Mouse (Mus musculus) CH12.LX (cell line): ENCODE results near the gene Ppp1r18. TPM values are rescaled to one million over a fixed set of nuclear protein-coding genes. Genes with fewer than 3 reads are reported as not detected.

Source experiments
- DNase-seq: peaks from one replicate; pipeline ENCODE4 v3.0.0-alpha.2; 2013; ENCODE audit errors: extremely low read depth
- H3K27ac ChIP-seq: 2 replicates; pipeline ENCODE4 v1.5.1; 2012; ENCODE audit warnings: low read depth, mild to moderate bottlenecking, control low read depth, moderate library complexity; ENCODE audit not compliant: insufficient read depth
- H3K27me3 ChIP-seq: replicated peaks from 2 replicates; pipeline ENCODE3; 2012; ENCODE audit warnings: inconsistent platforms
- H3K36me3 ChIP-seq, 2 experiments: replicated peaks in 1 of 2; 2 replicates each; pipeline versions ENCODE3 to v1.6.1; 2012; ENCODE audit warnings: inconsistent platforms in 1 of 2, low read length in 1 of 2, mild to moderate bottlenecking in 1 of 2, mixed read lengths in 1 of 2, moderate library complexity in 1 of 2; ENCODE audit not compliant: control insufficient read depth in 1 of 2, insufficient read depth in 1 of 2
- H3K4me1 ChIP-seq, 2 experiments: 2 replicates each; pipeline ENCODE4 v1.6.1; 2012; ENCODE audit warnings: inconsistent platforms in 1 of 2, moderate library complexity in 1 of 2; ENCODE audit not compliant: insufficient read depth in 2 of 2, control insufficient read depth in 1 of 2
- H3K4me2 ChIP-seq: 2 replicates; pipeline ENCODE4 v1.6.1; 2012; ENCODE audit warnings: low read depth, mild to moderate bottlenecking, control low read depth; ENCODE audit not compliant: poor library complexity, insufficient read depth, severe bottlenecking
- H3K4me3 ChIP-seq, 3 experiments: fragments of 150-350 bp in 1 of 3; sonication (generic) in 1 of 3; replicated peaks in 1 of 3; 2 replicates each; pipeline versions ENCODE3 to v1.5.1; 2011 to 2012; ENCODE audit warnings: low read depth in 2 of 3, low read length in 2 of 3, mild to moderate bottlenecking in 2 of 3, moderate library complexity in 2 of 3, control low read depth in 1 of 3, improper control_type of control experiment in 1 of 3, inconsistent platforms in 1 of 3, mixed read lengths in 1 of 3; ENCODE audit not compliant: poor library complexity in 1 of 3
- H3K79me2 ChIP-seq: replicated peaks from 2 replicates; pipeline ENCODE4 v1.6.1; 2012; ENCODE audit warnings: mild to moderate bottlenecking, moderate library complexity; ENCODE audit not compliant: control insufficient read depth, poor library complexity, insufficient read depth, severe bottlenecking; ENCODE audit errors: extremely low read depth
- H3K9ac ChIP-seq: 2 replicates; pipeline ENCODE4 v1.6.1; 2012; ENCODE audit warnings: low read depth, mild to moderate bottlenecking, control low read depth, moderate library complexity; ENCODE audit not compliant: insufficient read depth
- H3K9me3 ChIP-seq: replicated peaks from 2 replicates; pipeline ENCODE3; 2012; ENCODE audit warnings: low read length, inconsistent platforms, mixed read lengths
- BHLHE40 ChIP-seq: IDR thresholded peaks from 2 replicates; pipeline ENCODE4 v1.6.1; 2011; ENCODE audit warnings: mild to moderate bottlenecking, low read depth, low read length, improper control_type of control experiment
- CHD2 ChIP-seq: IDR thresholded peaks from 2 replicates; pipeline ENCODE4 v1.6.1; 2011; ENCODE audit warnings: low read length, improper control_type of control experiment
- E2F4 ChIP-seq: IDR thresholded peaks from 2 replicates; pipeline ENCODE4 v1.6.1; 2011; ENCODE audit warnings: low read depth, low read length, improper control_type of control experiment; ENCODE audit not compliant: insufficient replicate concordance
- ELF1 ChIP-seq: IDR thresholded peaks from 2 replicates; pipeline ENCODE4 v1.6.1; 2014; ENCODE audit warnings: low read depth, mild to moderate bottlenecking, inconsistent platforms, low read length, improper control_type of control experiment
- EP300 ChIP-seq: IDR thresholded peaks from 2 replicates; pipeline ENCODE4 v1.6.1; 2011; ENCODE audit warnings: low read length, improper control_type of control experiment
- ETS1 ChIP-seq: conservative IDR thresholded peaks from 2 replicates; pipeline ENCODE4 v1.6.1; 2012; ENCODE audit warnings: low read depth, mild to moderate bottlenecking, inconsistent platforms, low read length, improper control_type of control experiment, moderate library complexity
- HCFC1 ChIP-seq: IDR thresholded peaks from 2 replicates; pipeline ENCODE4 v1.6.1; 2012; ENCODE audit warnings: low read depth, mild to moderate bottlenecking, inconsistent platforms, low read length, improper control_type of control experiment
- JUN ChIP-seq: IDR thresholded peaks from 2 replicates; pipeline ENCODE4 v1.6.1; 2011; ENCODE audit warnings: low read depth, mild to moderate bottlenecking, low read length, improper control_type of control experiment, moderate library complexity; ENCODE audit not compliant: insufficient read depth
- JUND ChIP-seq: conservative IDR thresholded peaks from 2 replicates; pipeline ENCODE4 v1.6.1; 2011; ENCODE audit warnings: low read depth, low read length, improper control_type of control experiment
- KAT2A ChIP-seq: IDR thresholded peaks from 2 replicates; pipeline ENCODE4 v1.6.1; 2012; ENCODE audit warnings: low read length, improper control_type of control experiment, inconsistent platforms; ENCODE audit not compliant: insufficient replicate concordance
- MAFK ChIP-seq: IDR thresholded peaks from 2 replicates; pipeline ENCODE4 v1.6.1; 2011; ENCODE audit warnings: low read length, improper control_type of control experiment; ENCODE audit not compliant: insufficient replicate concordance
- MAZ ChIP-seq: IDR thresholded peaks from 2 replicates; pipeline ENCODE4 v1.6.1; 2012; ENCODE audit warnings: low read depth, mild to moderate bottlenecking, inconsistent platforms, low read length, improper control_type of control experiment, moderate library complexity
- MEF2A ChIP-seq: IDR thresholded peaks from 2 replicates; pipeline ENCODE4 v1.6.1; 2014; ENCODE audit warnings: low read depth, mild to moderate bottlenecking, inconsistent platforms, low read length, improper control_type of control experiment, borderline replicate concordance
- PAX5 ChIP-seq: IDR thresholded peaks from 2 replicates; pipeline ENCODE4 v1.6.1; 2012; ENCODE audit warnings: low read length, inconsistent platforms, mixed read lengths
- POLR2A ChIP-seq: IDR thresholded peaks from 2 replicates; pipeline ENCODE4 v1.6.1; 2011; ENCODE audit warnings: low read depth, mild to moderate bottlenecking, improper control_type of control experiment, low read length
- POLR2AphosphoS2 ChIP-seq: IDR thresholded peaks from 2 replicates; pipeline ENCODE4 v1.6.1; 2011; ENCODE audit warnings: low read depth, low read length, improper control_type of control experiment
- RCOR1 ChIP-seq: conservative IDR thresholded peaks from 2 replicates; pipeline ENCODE4 v1.6.1; 2012; ENCODE audit warnings: low read depth, mild to moderate bottlenecking, inconsistent platforms, low read length, improper control_type of control experiment
- SIN3A ChIP-seq: IDR thresholded peaks from 2 replicates; pipeline ENCODE4 v1.6.1; 2012; ENCODE audit warnings: low read length, improper control_type of control experiment, inconsistent platforms
- SMC3 ChIP-seq: IDR thresholded peaks from 2 replicates; pipeline ENCODE4 v1.6.1; 2011; ENCODE audit warnings: low read depth, low read length, improper control_type of control experiment
- TBP ChIP-seq: conservative IDR thresholded peaks from 2 replicates; pipeline ENCODE4 v1.6.1; 2011; ENCODE audit warnings: low read depth, low read length, improper control_type of control experiment
- TCF12 ChIP-seq: IDR thresholded peaks from 2 replicates; pipeline ENCODE4 v1.6.1; 2014; ENCODE audit warnings: low read depth, mild to moderate bottlenecking, inconsistent platforms, low read length, improper control_type of control experiment
- UBTF ChIP-seq: IDR thresholded peaks from 2 replicates; pipeline ENCODE4 v1.6.1; 2012; ENCODE audit warnings: low read depth, mild to moderate bottlenecking, inconsistent platforms, low read length, improper control_type of control experiment, moderate library complexity
- USF1 ChIP-seq: IDR thresholded peaks from 2 replicates; pipeline ENCODE4 v1.6.1; 2014; ENCODE audit warnings: low read depth, mild to moderate bottlenecking, inconsistent platforms, low read length, improper control_type of control experiment
- ZC3H11A ChIP-seq: IDR thresholded peaks from 2 replicates; pipeline ENCODE4 v1.6.1; 2012; ENCODE audit warnings: low read depth, mild to moderate bottlenecking, inconsistent platforms, low read length, improper control_type of control experiment
- dilution Hi-C: fragments of 300-500 bp; cut with MboI; formaldehyde crosslinking; loops from 2 replicates; pipeline ENCODE4 v1.14.3; 2020; ENCODE audit warnings: low sequenced_read_pairs; ENCODE audit not compliant: extremely low pct_unique_long_range_greater_than_20kb, extremely low pct_ligation_motif_present
- in situ Hi-C: fragments of 300-500 bp; cut with MboI; formaldehyde crosslinking; loops from 3 replicates; pipeline ENCODE4 v1.14.3; 2019; ENCODE audit warnings: low sequenced_read_pairs, low pct_ligation_motif_present, low pct_unique_long_range_greater_than_20kb, mixed read lengths
- polyA plus RNA-seq: library from polyadenylated mRNA; unstranded; fragments of >175 nt; gene quantifications from 2 replicates; pipeline ENCODE4 v1.2.1, GENCODE M21; 2012; ENCODE audit warnings: low read depth; ENCODE audit not compliant: insufficient read length
- total RNA-seq, 2 experiments: library from RNA; depleted of rRNA; stranded (reverse); fragments of 300-350 nt in 1 of 2; fragments of >200 nt in 1 of 2; gene quantifications; 2 replicates each; pipeline ENCODE4 v1.2.3; 2012 to 2014

Gene Ppp1r18
- total and polyA plus RNA-seq, 3 experiments: 8.5 to 50.1 (median 21.4) TPM

- Histone ChIP-seq H3K4me1 (peaks cover 11 to 25% of the 10 kb centered on the region in 2 experiments), H3K4me3 (no peak overlapping the region), H3K27ac (no peak overlapping the region), H3K27me3 (no peaks in the 10 kb centered on the region), H3K4me2 (no peak overlapping the region), H3K79me2 (peaks cover 34% of the 10 kb centered on the region), H3K9me3 (peaks cover 7% of the 10 kb centered on the region), H3K9ac (no peak overlapping the region), H3K36me3 (peaks cover 51 to 86% of the 10 kb centered on the region in 2 experiments)
- dilution Hi-C loops: no loop called here
- in situ Hi-C loops: no loop called here
- DNase-seq: no peak
- TF ChIP-seq SIN3A (peak; percentile 29; the same call in 1 of the 2 replicates), POLR2AphosphoS2 (peak; percentile 98; the same call in 1 of the 2 replicates), POLR2A (peak; percentile 12), JUN (no peak)
Measured at GRCm38 (mm10) chr17:35832400-35833238, 32.8 kb upstream of the Ppp1r18 start.

GRCm38 (mm10) chr17:35833239-35833751, 32.1 kb upstream of the Ppp1r18 start:
- no peak for DNase-seq
- Histone ChIP-seq H3K27me3 (no peaks in the 10 kb centered on the region), H3K27ac (no peak overlapping the region)

More at GRCm38 (mm10) chr17:35833239-35833751, 32.1 kb upstream of the Ppp1r18 start:
- dilution Hi-C loops: no loop called here
- Histone ChIP-seq H3K36me3 (peaks cover 51 to 79% of the 10 kb centered on the region in 2 experiments), H3K79me2 (peaks cover 38% of the 10 kb centered on the region), H3K9ac (no peak overlapping the region), H3K4me2 (no peak overlapping the region)
- TF ChIP-seq ZC3H11A: no peak
- TF ChIP-seq KAT2A: no peak
- TF ChIP-seq POLR2AphosphoS2: peak; percentile 94; the same call in 1 of the 2 replicates
- TF ChIP-seq MAZ: no peak
- no peak for TF ChIP-seq JUN
- no peak for TF ChIP-seq UBTF
- peak; percentile 51; the same call in 1 of the 2 replicates for TF ChIP-seq POLR2A
- no peak for TF ChIP-seq JUND
- TF ChIP-seq TCF12: no peak
- no peak for TF ChIP-seq ETS1
- peak; percentile 63 for TF ChIP-seq CHD2
- no peak for TF ChIP-seq ELF1
- TF ChIP-seq BHLHE40: no peak
- no peak for TF ChIP-seq E2F4
- TF ChIP-seq EP300: no peak
- no peak for TF ChIP-seq PAX5
- no peak for TF ChIP-seq MAFK
- no peak for TF ChIP-seq TBP
- TF ChIP-seq RCOR1: no peak
- no peak for TF ChIP-seq USF1
- TF ChIP-seq MEF2A: no peak
- no peak for TF ChIP-seq HCFC1
- 0 out of 2 replicates have a peak, but pooled peaks have one; percentile 2 for TF ChIP-seq SMC3
- TF ChIP-seq, all 38 proteins: peak for 4
- Histone ChIP-seq H3K4me1 (peaks cover 11 to 25% of the 10 kb centered on the region in 2 experiments), H3K9me3 (peaks cover 7% of the 10 kb centered on the region), H3K4me3 (no peak overlapping the region)
- in situ Hi-C loops: no loop called here
